Mouse (Mus musculus): ENCODE results near the gene Tbc1d10b. TPM values are rescaled to one million over a fixed set of nuclear protein-coding genes. Genes with fewer than 3 reads are reported as not detected.

The Tbc1d10b gene
- total RNA-seq, 2 experiments from 2014 or later = 38.6 to 45.1 TPM

GRCm38 (mm10) chr7:127225147-127225995 lies 17.1 kb upstream of the Tbc1d10b start:
- no peak for DNase-seq

- no peak for DNase-seq
Measured at GRCm38 (mm10) chr7:127224616-127225015, 16.3 kb upstream of the Tbc1d10b start.

- no peak for DNase-seq
Measured at GRCm38 (mm10) chr7:127223515-127224478, 15.5 kb upstream of the Tbc1d10b start.

GRCm38 (mm10) chr7:127223106-127223505 lies 14.8 kb upstream of the Tbc1d10b start:
- DNase-seq = no peak

GRCm38 (mm10) chr7:127220440-127220839 lies 12.2 kb upstream of the Tbc1d10b start:
- DNase-seq = no peak

GRCm38 (mm10) chr7:127218670-127219069 lies 10.4 kb upstream of the Tbc1d10b start:
- no peak for DNase-seq

- no peak for DNase-seq
Measured at GRCm38 (mm10) chr7:127217901-127218642, 9.8 kb upstream of the Tbc1d10b start.

GRCm38 (mm10) chr7:127217475-127217874 lies 9.2 kb upstream of the Tbc1d10b start:
- no peak for DNase-seq

GRCm38 (mm10) chr7:127216307-127216706 lies 8.0 kb upstream of the Tbc1d10b start:
- no peak for DNase-seq

GRCm38 (mm10) chr7:127214981-127215871 lies 7.0 kb upstream of the Tbc1d10b start:
- DNase-seq = peak; percentile 71

GRCm38 (mm10) chr7:127214521-127214920 lies 6.3 kb upstream of the Tbc1d10b start:
- peak; percentile 60 for DNase-seq

GRCm38 (mm10) chr7:127213930-127214329 lies 5.7 kb upstream of the Tbc1d10b start:
- no peak for DNase-seq

GRCm38 (mm10) chr7:127213485-127213884 lies 5.2 kb upstream of the Tbc1d10b start:
- DNase-seq = no peak

GRCm38 (mm10) chr7:127212432-127213250 lies 4.4 kb upstream of the Tbc1d10b start:
- DNase-seq = peak; percentile 57

GRCm38 (mm10) chr7:127211014-127211745 lies 2.9 kb upstream of the Tbc1d10b start:
- DNase-seq = no peak

- no peak for DNase-seq
Measured at GRCm38 (mm10) chr7:127210266-127210665, 2.0 kb upstream of the Tbc1d10b start.

- no peak for DNase-seq
Measured at GRCm38 (mm10) chr7:127209851-127210250, 1.6 kb upstream of the Tbc1d10b start.

GRCm38 (mm10) chr7:127208553-127209438 lies 528 bp upstream of the Tbc1d10b start, which contains the start of gene Mylpf:
Gene Mylpf (plus strand): TSS chr7:127208890.
- peak; percentile 96 for DNase-seq
